Mouse (Mus musculus) testis, adult 2 months (tissue): ENCODE measurements around the gene Chd9.

Source experiments
- CTCF ChIP-seq: fragments of 200-500 bp; IDR thresholded peaks from 2 replicates; pipeline ENCODE4 v1.5.1; 2012; ENCODE audit warnings: low read depth, mild to moderate bottlenecking, inconsistent platforms, low read length, moderate library complexity; ENCODE audit not compliant: control insufficient read depth, insufficient read depth, insufficient replicate concordance
- POLR2A ChIP-seq: fragments of 200-500 bp; IDR thresholded peaks from 2 replicates; pipeline ENCODE4 v1.6.1; 2012; ENCODE audit warnings: low read depth, mild to moderate bottlenecking, inconsistent platforms, low read length, moderate library complexity; ENCODE audit not compliant: control insufficient read depth

DNA sequence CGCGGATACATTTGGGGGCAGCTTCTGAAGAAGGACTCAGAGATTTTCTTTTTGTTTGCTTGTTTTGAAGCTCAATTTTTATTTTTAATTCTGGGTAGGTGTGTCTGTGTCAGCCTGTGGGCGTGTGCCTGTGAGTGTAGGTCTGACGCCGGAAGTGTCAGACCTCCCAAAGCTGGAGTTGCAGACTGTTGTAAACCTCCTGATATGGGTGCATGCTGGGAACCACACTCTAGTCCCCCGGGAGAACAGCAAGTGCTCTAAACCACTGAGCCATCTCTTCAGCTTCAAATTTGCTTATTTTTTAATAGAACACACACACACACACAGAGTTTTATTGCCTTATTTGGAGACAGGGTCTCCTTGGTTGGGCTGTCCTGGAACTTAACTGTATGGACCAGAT is 15.0 kb downstream of the Chd9 start:
- TF ChIP-seq POLR2A (no peak), CTCF (no peak)
